Mouse (Mus musculus): ENCODE results near the gene Tspan4. TPM values are rescaled to one million over a fixed set of nuclear protein-coding genes. Genes with fewer than 3 reads are reported as not detected.

The Tspan4 gene
- polyA plus RNA-seq, 1 experiment from 2014 or later: 65.0 TPM

DNA sequence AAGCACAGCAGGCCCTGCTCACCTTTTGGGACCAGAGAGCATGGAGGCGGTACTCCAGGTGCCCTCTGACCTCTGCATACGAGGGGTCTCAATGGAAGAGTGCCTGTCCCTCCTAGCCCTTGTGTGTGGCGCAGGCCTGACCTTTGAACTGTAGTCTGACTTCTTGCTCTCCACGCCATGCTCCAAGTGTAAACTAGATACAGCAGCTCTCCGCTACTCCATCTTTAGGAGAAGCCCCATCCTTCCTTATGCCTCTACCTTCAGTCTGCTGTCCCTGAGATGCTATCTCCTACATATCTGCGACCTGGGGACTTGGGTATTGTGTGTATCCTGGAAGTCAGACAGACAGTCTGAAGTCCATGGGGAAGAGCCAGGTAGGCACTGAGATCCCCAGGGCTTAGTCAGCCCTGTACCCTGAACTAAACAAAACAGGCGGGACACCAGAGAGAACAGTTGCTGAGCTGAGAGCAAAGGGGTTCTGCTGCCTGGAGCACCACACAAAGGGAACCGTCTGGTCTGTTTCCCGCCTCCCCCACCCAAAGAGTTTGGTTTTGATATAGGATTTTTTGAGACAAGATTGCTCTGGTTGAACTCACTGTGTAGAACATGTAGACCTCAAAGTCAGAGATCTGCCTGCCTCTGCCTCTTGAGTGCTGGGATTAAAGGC lies 39.1 kb upstream of the Tspan4 start:
- Histone ChIP-seq H3K9me3 (ENCODE audit: control insufficient read depth, low read length) (no peaks in the 10 kb centered on the region), H3K4me3 (ENCODE audit: control insufficient read depth in 1 of 2, insufficient read depth in 1 of 2, low read depth in 1 of 2, low read length in 2 of 2) (peak overlapping the region in 1 of 2 experiments; percentile 50; a peak in 1 of 4 replicates), H3K27ac (replicated peaks in 1 of 2; ENCODE audit: control insufficient read depth in 1 of 2, insufficient read depth in 1 of 2, low read depth in 2 of 2, low read length in 2 of 2) (no peak overlapping the region), H3K27me3 (ENCODE audit: control insufficient read depth, insufficient read depth, low read length) (no peaks in the 10 kb centered on the region), H3K36me3 (ENCODE audit: control insufficient read depth, insufficient read depth, low read length) (peaks cover 50% of the 10 kb centered on the region), H3K4me1 (ENCODE audit: control insufficient read depth in 2 of 2, insufficient read depth in 2 of 2, low read length in 2 of 2) (peaks cover 24 to 33% of the 10 kb centered on the region in 2 experiments), H3K9ac (ENCODE audit: low read length) (peak overlapping the region; percentile 73; the same call in 1 of the 2 replicates), H3K4me2 (ENCODE audit: low read length) (no peak overlapping the region)
- ATAC-seq (ENCODE audit: insufficient number of reproducible peaks, insufficient read depth, low FRiP score, low read depth): no peak
- WGBS: 92% methylated on average over 9 of the region's 9 CpGs

DNA sequence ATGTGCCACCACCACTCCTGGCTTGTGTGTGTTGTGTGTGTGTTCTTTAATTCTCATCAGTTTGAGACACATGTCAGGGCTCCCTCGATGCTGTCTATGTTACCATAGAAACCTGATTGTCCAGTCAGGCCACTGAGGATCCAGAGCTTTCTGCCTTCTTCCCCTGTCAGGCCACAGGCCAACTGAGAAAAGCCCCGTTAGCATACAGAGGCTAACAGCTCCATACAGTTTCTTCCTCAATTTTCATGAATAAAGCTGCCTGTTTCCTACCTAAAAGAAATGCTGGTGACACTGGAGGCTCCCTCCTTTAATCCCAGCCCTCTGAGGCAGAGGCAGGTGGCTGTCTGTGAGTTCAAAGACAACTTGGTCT lies 38.5 kb upstream of the Tspan4 start:
- Histone ChIP-seq H3K4me1 (ENCODE audit: control insufficient read depth in 2 of 2, insufficient read depth in 2 of 2, low read length in 2 of 2) (peaks cover 24 to 33% of the 10 kb centered on the region in 2 experiments), H3K9me3 (ENCODE audit: control insufficient read depth, low read length) (no peaks in the 10 kb centered on the region)

DNA sequence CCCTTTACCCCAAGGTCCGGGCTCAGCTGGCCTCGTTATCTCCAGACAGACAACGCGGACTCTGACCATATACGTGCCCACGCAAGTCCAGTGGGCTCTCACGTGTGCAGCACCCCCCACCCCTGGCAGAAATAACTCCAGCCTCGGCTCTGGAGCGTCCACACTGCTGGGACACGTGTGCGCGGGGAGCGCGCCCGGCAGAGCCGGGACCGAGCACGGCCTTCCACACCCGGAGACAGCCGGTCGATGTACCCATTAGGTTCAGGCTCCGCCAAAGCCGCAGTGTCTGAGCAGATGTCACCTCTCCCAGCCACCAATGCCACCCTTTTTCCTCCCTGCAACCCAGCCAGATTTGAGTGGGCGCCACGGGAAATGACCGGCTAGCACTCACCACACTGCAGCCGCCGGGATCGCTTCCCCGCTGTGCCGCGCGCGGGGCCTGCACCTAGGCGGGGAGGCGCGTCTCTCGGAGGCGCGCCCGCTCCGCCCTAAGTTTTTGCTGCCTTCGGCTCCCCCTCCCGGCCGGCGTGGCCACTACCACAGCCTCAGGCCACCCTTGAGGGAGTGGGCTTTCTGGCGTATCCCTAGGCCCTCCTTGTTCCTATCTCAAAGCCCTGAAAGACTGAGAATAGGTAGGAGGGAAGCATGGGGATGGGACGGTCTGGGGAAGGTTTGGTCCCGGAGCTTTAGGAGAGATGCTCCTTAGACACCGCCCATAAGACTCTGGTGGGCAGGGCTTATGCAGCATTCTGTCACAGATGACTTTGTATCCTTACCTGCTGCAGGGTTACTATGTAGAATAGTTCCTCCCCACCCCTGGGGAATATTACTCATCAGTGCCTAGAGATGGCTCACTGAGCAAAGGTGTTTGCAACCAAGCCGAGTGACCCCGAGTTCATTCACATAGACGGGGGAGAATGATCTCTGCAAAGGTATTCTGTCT lies 37.6 kb upstream of the Tspan4 start, which contains the start of gene Slc25a22:
Slc25a22 (minus strand) TSS at position 715 of the 943 bp plus-strand sequence.
- peaks cover 24 to 37% of the 10 kb centered on the region in 2 experiments for H3K4me1 ChIP-seq (ENCODE audit: control insufficient read depth in 2 of 2, insufficient read depth in 2 of 2, low read length in 2 of 2)
- H3K4me3 ChIP-seq (ENCODE audit: control insufficient read depth in 1 of 2, insufficient read depth in 1 of 2, low read depth in 1 of 2, low read length in 2 of 2): peak within 1 kb of the TSS; percentile 71 to 96
- peak within 1 kb of the TSS; percentile 34 to 63; a peak in 2 of 4 replicates for H3K27ac ChIP-seq (replicated peaks in 1 of 2; ENCODE audit: control insufficient read depth in 1 of 2, insufficient read depth in 1 of 2, low read depth in 2 of 2, low read length in 2 of 2)
- H3K27me3 ChIP-seq (ENCODE audit: control insufficient read depth, insufficient read depth, low read length): no peaks in the 10 kb centered on the region
- H3K4me2 ChIP-seq (ENCODE audit: low read length): peak within 1 kb of the TSS; percentile 92
- H3K9me3 ChIP-seq (ENCODE audit: control insufficient read depth, low read length): no peaks in the 10 kb centered on the region
- 5% methylated on average over 53 of the region's 53 CpGs for WGBS
- H3K9ac ChIP-seq (ENCODE audit: low read length): peak within 1 kb of the TSS; percentile 83
- ATAC-seq (ENCODE audit: insufficient number of reproducible peaks, insufficient read depth, low FRiP score, low read depth): peak; percentile 65
- H3K36me3 ChIP-seq (ENCODE audit: control insufficient read depth, insufficient read depth, low read length): peaks cover 42% of the 10 kb centered on the region

More for the DNA sequence above, 38.5 kb upstream of the Tspan4 start:
- H3K36me3 ChIP-seq (ENCODE audit: control insufficient read depth, insufficient read depth, low read length): peaks cover 50% of the 10 kb centered on the region
- H3K4me3 ChIP-seq (ENCODE audit: control insufficient read depth in 1 of 2, insufficient read depth in 1 of 2, low read depth in 1 of 2, low read length in 2 of 2): peak overlapping the region; percentile 71 to 96; a peak in 3 of 4 replicates
- peak overlapping the region; percentile 83 for H3K9ac ChIP-seq (ENCODE audit: low read length)
- no peaks in the 10 kb centered on the region for H3K27me3 ChIP-seq (ENCODE audit: control insufficient read depth, insufficient read depth, low read length)
- H3K27ac ChIP-seq (replicated peaks in 1 of 2; ENCODE audit: control insufficient read depth in 1 of 2, insufficient read depth in 1 of 2, low read depth in 2 of 2, low read length in 2 of 2): no peak overlapping the region
- 59% methylated on average over 2 of the region's 2 CpGs for WGBS
- peak overlapping the region; percentile 92 for H3K4me2 ChIP-seq (ENCODE audit: low read length)
- ATAC-seq (ENCODE audit: insufficient number of reproducible peaks, insufficient read depth, low FRiP score, low read depth): no peak

DNA sequence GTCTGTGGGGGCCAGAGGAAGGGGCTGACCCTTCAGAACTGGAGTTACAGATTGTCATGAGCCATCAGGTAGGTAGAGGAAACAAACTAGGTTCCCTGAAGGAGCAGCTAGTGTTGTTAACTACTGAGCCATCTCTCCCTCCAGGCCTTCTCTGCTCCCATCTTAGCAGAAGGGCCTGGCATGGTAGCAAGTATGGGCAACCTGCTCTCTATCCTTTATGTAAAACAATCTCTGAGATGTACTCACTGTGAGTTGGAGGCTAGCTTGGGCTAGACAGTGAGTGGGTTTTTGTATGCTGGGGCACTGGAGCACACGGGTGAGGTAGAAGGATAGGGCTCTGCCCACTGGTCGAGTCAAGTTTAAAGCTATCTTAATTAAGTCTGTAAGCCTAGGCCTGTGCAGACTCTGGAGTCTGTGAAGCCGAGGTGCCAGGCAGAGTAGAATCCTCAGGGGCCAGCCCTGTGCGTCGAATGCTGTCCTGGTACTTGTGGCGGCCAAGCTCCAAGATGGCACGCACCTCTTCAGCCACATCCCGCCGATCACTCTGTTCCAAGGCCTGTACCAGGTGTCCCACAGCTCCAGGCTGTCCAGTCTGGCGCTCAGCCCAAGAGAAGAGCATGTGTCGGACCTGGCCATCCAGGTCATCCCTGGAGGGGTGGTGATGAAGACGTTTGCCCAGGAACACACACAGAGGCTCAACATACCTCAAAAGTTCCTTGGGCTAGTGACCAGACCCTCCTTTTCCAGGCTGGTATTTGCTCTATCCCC lies 36.7 kb upstream of the Tspan4 start:
- no peak overlapping the region for H3K9ac ChIP-seq (ENCODE audit: low read length)
- ATAC-seq (ENCODE audit: insufficient number of reproducible peaks, insufficient read depth, low FRiP score, low read depth): no peak
- H3K4me1 ChIP-seq (ENCODE audit: control insufficient read depth in 2 of 2, insufficient read depth in 2 of 2, low read length in 2 of 2): peaks cover 33 to 46% of the 10 kb centered on the region in 2 experiments
- no peak overlapping the region for H3K4me2 ChIP-seq (ENCODE audit: low read length)
- H3K27ac ChIP-seq (replicated peaks in 1 of 2; ENCODE audit: control insufficient read depth in 1 of 2, insufficient read depth in 1 of 2, low read depth in 2 of 2, low read length in 2 of 2): no peak overlapping the region
- H3K36me3 ChIP-seq (ENCODE audit: control insufficient read depth, insufficient read depth, low read length): peaks cover 37% of the 10 kb centered on the region
- H3K27me3 ChIP-seq (ENCODE audit: control insufficient read depth, insufficient read depth, low read length): no peaks in the 10 kb centered on the region
- 89% methylated on average over 12 of the region's 12 CpGs for WGBS
- no peaks in the 10 kb centered on the region for H3K9me3 ChIP-seq (ENCODE audit: control insufficient read depth, low read length)
- no peak overlapping the region for H3K4me3 ChIP-seq (ENCODE audit: control insufficient read depth in 1 of 2, insufficient read depth in 1 of 2, low read depth in 1 of 2, low read length in 2 of 2)

DNA sequence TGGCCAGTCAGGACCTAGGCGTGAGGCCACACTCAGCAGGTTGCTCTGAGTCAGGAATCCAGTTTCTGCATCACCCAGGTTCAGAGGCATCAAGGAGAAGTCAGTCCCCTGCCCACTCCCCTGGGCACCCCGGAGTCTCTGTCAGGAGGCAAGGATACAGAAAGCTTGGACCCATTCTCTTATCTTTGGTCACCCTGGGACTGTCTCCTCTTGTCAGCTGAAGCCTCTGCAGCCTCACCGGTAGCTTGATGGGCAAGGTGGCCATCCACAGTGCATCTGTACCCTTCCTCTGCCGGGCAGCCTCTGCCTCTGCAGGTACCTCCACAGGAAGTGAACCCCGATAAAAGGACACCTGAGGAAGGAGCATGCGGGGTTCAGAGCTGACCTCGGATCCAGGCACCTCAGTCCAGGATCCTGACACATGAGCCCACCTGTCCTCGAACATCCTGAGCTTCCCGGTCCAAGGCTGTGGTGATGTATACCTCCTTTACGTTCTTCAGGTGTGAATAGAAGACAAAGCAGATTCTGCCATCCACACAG lies 35.8 kb upstream of the Tspan4 start:
- Histone ChIP-seq H3K4me1 (ENCODE audit: control insufficient read depth in 2 of 2, insufficient read depth in 2 of 2, low read length in 2 of 2) (peaks cover 33 to 42% of the 10 kb centered on the region in 2 experiments), H3K9me3 (ENCODE audit: control insufficient read depth, low read length) (no peaks in the 10 kb centered on the region), H3K4me2 (ENCODE audit: low read length) (no peak overlapping the region), H3K4me3 (ENCODE audit: control insufficient read depth in 1 of 2, insufficient read depth in 1 of 2, low read depth in 1 of 2, low read length in 2 of 2) (no peak overlapping the region), H3K9ac (ENCODE audit: low read length) (no peak overlapping the region), H3K27ac (replicated peaks in 1 of 2; ENCODE audit: control insufficient read depth in 1 of 2, insufficient read depth in 1 of 2, low read depth in 2 of 2, low read length in 2 of 2) (no peak overlapping the region), H3K27me3 (ENCODE audit: control insufficient read depth, insufficient read depth, low read length) (no peaks in the 10 kb centered on the region), H3K36me3 (ENCODE audit: control insufficient read depth, insufficient read depth, low read length) (peaks cover 32% of the 10 kb centered on the region)
- ATAC-seq (ENCODE audit: insufficient number of reproducible peaks, insufficient read depth, low FRiP score, low read depth): no peak
- 92% methylated on average over 10 of the region's 10 CpGs for WGBS

DNA sequence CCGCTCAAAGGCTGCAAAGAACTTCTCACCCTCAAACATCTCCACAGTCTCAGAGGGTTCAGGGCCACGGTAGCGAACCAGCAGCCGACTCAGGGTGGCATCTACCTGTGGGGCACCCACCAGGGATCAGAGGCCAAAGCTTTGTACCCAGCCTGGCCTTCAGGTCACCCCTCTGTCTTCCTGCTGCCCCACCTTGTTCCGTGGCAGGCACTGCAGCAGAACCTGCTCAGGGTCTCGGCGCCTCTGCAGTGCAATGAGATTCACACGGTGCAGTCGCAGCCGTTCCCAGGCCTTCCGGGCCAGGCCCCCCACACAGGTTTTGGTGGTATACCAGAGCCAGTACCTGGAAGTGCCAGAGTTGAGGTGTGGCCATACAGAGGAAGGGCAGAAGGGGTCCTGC lies 35.2 kb upstream of the Tspan4 start:
- H3K9ac ChIP-seq (ENCODE audit: low read length): no peak overlapping the region
- H3K36me3 ChIP-seq (ENCODE audit: control insufficient read depth, insufficient read depth, low read length): peaks cover 32% of the 10 kb centered on the region
- no peak overlapping the region for H3K4me3 ChIP-seq (ENCODE audit: control insufficient read depth in 1 of 2, insufficient read depth in 1 of 2, low read depth in 1 of 2, low read length in 2 of 2)
- H3K27ac ChIP-seq (replicated peaks in 1 of 2; ENCODE audit: control insufficient read depth in 1 of 2, insufficient read depth in 1 of 2, low read depth in 2 of 2, low read length in 2 of 2): no peak overlapping the region
- no peak for ATAC-seq (ENCODE audit: insufficient number of reproducible peaks, insufficient read depth, low FRiP score, low read depth)
- H3K9me3 ChIP-seq (ENCODE audit: control insufficient read depth, low read length): no peaks in the 10 kb centered on the region
- WGBS: 95% methylated on average over 11 of the region's 11 CpGs
- no peaks in the 10 kb centered on the region for H3K27me3 ChIP-seq (ENCODE audit: control insufficient read depth, insufficient read depth, low read length)
- H3K4me1 ChIP-seq (ENCODE audit: control insufficient read depth in 2 of 2, insufficient read depth in 2 of 2, low read length in 2 of 2): peaks cover 28 to 36% of the 10 kb centered on the region in 2 experiments
- no peak overlapping the region for H3K4me2 ChIP-seq (ENCODE audit: low read length)

DNA sequence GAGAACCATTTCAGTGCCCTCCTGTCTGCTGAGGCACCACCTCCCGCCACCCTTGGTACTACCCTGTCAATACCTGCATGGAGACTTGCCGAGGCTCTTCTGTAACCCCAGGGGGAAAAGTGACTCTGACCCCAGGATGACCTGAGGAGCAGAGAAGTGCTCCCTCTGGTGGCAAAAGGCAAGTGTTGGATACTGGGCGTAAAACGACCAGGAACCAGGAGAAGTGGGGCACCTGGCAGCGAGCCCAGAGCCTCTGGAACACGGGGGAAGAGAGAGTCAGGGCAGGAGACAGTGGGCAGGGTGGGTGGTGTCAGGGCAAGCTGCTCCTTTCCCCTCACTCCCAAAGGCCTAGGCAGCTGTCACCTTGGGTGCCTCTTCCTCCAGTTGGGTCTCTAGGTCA lies 34.4 kb upstream of the Tspan4 start:
- Histone ChIP-seq H3K36me3 (ENCODE audit: control insufficient read depth, insufficient read depth, low read length) (peaks cover 32% of the 10 kb centered on the region), H3K9ac (ENCODE audit: low read length) (no peak overlapping the region), H3K27me3 (ENCODE audit: control insufficient read depth, insufficient read depth, low read length) (no peaks in the 10 kb centered on the region), H3K4me2 (ENCODE audit: low read length) (no peak overlapping the region), H3K27ac (replicated peaks in 1 of 2; ENCODE audit: control insufficient read depth in 1 of 2, insufficient read depth in 1 of 2, low read depth in 2 of 2, low read length in 2 of 2) (no peak overlapping the region), H3K4me3 (ENCODE audit: control insufficient read depth in 1 of 2, insufficient read depth in 1 of 2, low read depth in 1 of 2, low read length in 2 of 2) (no peak overlapping the region), H3K9me3 (ENCODE audit: control insufficient read depth, low read length) (no peaks in the 10 kb centered on the region), H3K4me1 (ENCODE audit: control insufficient read depth in 2 of 2, insufficient read depth in 2 of 2, low read length in 2 of 2) (peaks cover 24 to 28% of the 10 kb centered on the region in 2 experiments)
- ATAC-seq (ENCODE audit: insufficient number of reproducible peaks, insufficient read depth, low FRiP score, low read depth): no peak
- WGBS: 17% methylated on average over 6 of the region's 6 CpGs
